ENCODE assay signal across 8 mouse cellular contexts in genomic region chr7:127824176-127824871, GRCm38 (mm10). TPM values are rescaled to one million over a fixed set of nuclear protein-coding genes. Genes with fewer than 3 reads are reported as not detected.
A peak's percentile ranks its signal among the peaks of the same experiment; 100 is the strongest.
DNase-seq lines count a peak whose midpoint lies in the region; ATAC-seq and TF ChIP-seq lines count a peak whose summit lies in the region.

TSS of gene Stx4a (plus strand) at chr7:127824294.
TSS of gene Stx1b (minus strand) at chr7:127824549.

- peak within 1 kb of the TSS; percentile 96 for H3K9ac ChIP-seq in forebrain, embryonic 14.5 days (ENCODE audit: low read length)
- peak within 1 kb of the TSS; percentile 67 for H3K9ac ChIP-seq in intestine, embryonic 15.5 days
- H3K9ac ChIP-seq in liver, embryonic 12.5 days: peak within 1 kb of the TSS; percentile 28; the same call in 1 of the 2 replicates

- peak within 1 kb of the TSS; percentile 72 for H3K4me3 ChIP-seq in heart, embryonic 10.5 days
- H3K4me3 ChIP-seq in forebrain, embryonic 14.5 days (ENCODE audit: low read depth, low read length): peak within 1 kb of the TSS; percentile 68
- peak within 1 kb of the TSS; percentile 56 for H3K4me3 ChIP-seq in intestine, embryonic 15.5 days (replicated peaks)
- peak within 1 kb of the TSS; percentile 47 for H3K4me3 ChIP-seq in liver, embryonic 12.5 days
- peak within 1 kb of the TSS; percentile 53 for H3K4me3 ChIP-seq in small intestine, adult 2 months (ENCODE audit: low read depth, low read length)

- no peaks in the 10 kb centered on the region; the same call in 1 of the 2 replicates for H3K27me3 ChIP-seq in heart, embryonic 10.5 days (ENCODE audit: insufficient read depth, poor library complexity, severe bottlenecking)
- no peaks in the 10 kb centered on the region for H3K27me3 ChIP-seq in forebrain, embryonic 14.5 days (replicated peaks; ENCODE audit: control insufficient read depth, insufficient read depth, low read length)
- no peaks in the 10 kb centered on the region for H3K27me3 ChIP-seq in intestine, embryonic 15.5 days (replicated peaks)
- peaks cover 39% of the 10 kb centered on the region for H3K27me3 ChIP-seq in liver, embryonic 12.5 days (replicated peaks)
- peaks cover 3% of the 10 kb centered on the region; the same call in 1 of the 2 replicates for H3K27me3 ChIP-seq in small intestine, adult 2 months (ENCODE audit: control insufficient read depth, insufficient read depth, low read length)

- H3K4me2 ChIP-seq in forebrain, embryonic 14.5 days (ENCODE audit: low read length): peak within 1 kb of the TSS; percentile 74
- peak within 1 kb of the TSS; percentile 72 for H3K4me2 ChIP-seq in intestine, embryonic 15.5 days (replicated peaks)
- H3K4me2 ChIP-seq in liver, embryonic 12.5 days: peak within 1 kb of the TSS; percentile 55

- TF ChIP-seq POLR2A in small intestine, adult 2 months (IDR thresholded peaks at IDR 0.05; ENCODE audit: low read depth, low read length): no peak

- H3K27ac ChIP-seq in heart, embryonic 10.5 days: peak within 1 kb of the TSS; percentile 84
- peak within 1 kb of the TSS; percentile 66 for H3K27ac ChIP-seq in forebrain, embryonic 14.5 days (ENCODE audit: low read depth, low read length)
- H3K27ac ChIP-seq in intestine, embryonic 15.5 days: no peak within 1 kb of the TSS
- H3K27ac ChIP-seq in liver, embryonic 12.5 days: no peak within 1 kb of the TSS
- no peak within 1 kb of the TSS for H3K27ac ChIP-seq in small intestine, adult 2 months (ENCODE audit: insufficient read depth, low read depth, low read length)

- ATAC-seq in forebrain, embryonic 14.5 days: peak; percentile 92
- peak; percentile 68 for ATAC-seq in intestine, embryonic 15.5 days
- ATAC-seq in liver, embryonic 12.5 days: no peak

- H3K9me3 ChIP-seq in heart, embryonic 10.5 days: no peaks in the 10 kb centered on the region
- H3K9me3 ChIP-seq in forebrain, embryonic 14.5 days (replicated peaks; ENCODE audit: control insufficient read depth, low read length): no peaks in the 10 kb centered on the region
- no peaks in the 10 kb centered on the region for H3K9me3 ChIP-seq in intestine, embryonic 15.5 days
- no peaks in the 10 kb centered on the region for H3K9me3 ChIP-seq in liver, embryonic 12.5 days (replicated peaks)

- H3K36me3 ChIP-seq in heart, embryonic 10.5 days: no peaks in the 10 kb centered on the region
- H3K36me3 ChIP-seq in forebrain, embryonic 14.5 days (ENCODE audit: control insufficient read depth, insufficient read depth, low read length): no peaks in the 10 kb centered on the region
- no peaks in the 10 kb centered on the region for H3K36me3 ChIP-seq in intestine, embryonic 15.5 days
- no peaks in the 10 kb centered on the region for H3K36me3 ChIP-seq in liver, embryonic 12.5 days
- no peaks in the 10 kb centered on the region for H3K36me3 ChIP-seq in small intestine, adult 2 months (ENCODE audit: control insufficient read depth, insufficient read depth, low read length)

- 4% methylated on average over 34 of the region's 38 CpGs for WGBS in heart, embryonic 10.5 days
- 2% methylated on average over 33 of the region's 38 CpGs for WGBS in forebrain, embryonic 14.5 days
- 6% methylated on average over 24 of the region's 38 CpGs for WGBS in intestine, embryonic 15.5 days
- WGBS in liver, embryonic 12.5 days (ENCODE audit: insufficient replicate concordance): 9% methylated on average over 35 of the region's 38 CpGs
- WGBS in small intestine, adult 2 months: 20% methylated on average over 33 of the region's 38 CpGs

- DNase-seq in heart, embryonic 10.5 days (ENCODE audit: low spot score): no peak
- DNase-seq in heart, adult 9 months (ENCODE audit: low spot score in 2 of 2): no peak
- peak; percentile 76 for DNase-seq in cerebellum, adult 11 months
- peak; percentile 85 for DNase-seq in forebrain, embryonic 14.5 days (ENCODE audit: low spot score)
- no peak for DNase-seq in T-cell, adult 2 months (ENCODE audit: low spot score)

- no peak for TF ChIP-seq CTCF in small intestine, adult 2 months (IDR thresholded peaks at IDR 0.05; ENCODE audit: extremely low read depth, insufficient read length, insufficient replicate concordance, low read depth, low read length)

- H3K4me1 ChIP-seq in heart, embryonic 10.5 days: peaks cover 27% of the 10 kb centered on the region
- 0 out of 2 replicates have a peak, but pooled peaks cover 5% of the 10 kb centered on the region for H3K4me1 ChIP-seq in forebrain, embryonic 14.5 days (ENCODE audit: control insufficient read depth, insufficient read depth, low read length)
- H3K4me1 ChIP-seq in intestine, embryonic 15.5 days (replicated peaks): peaks cover 7% of the 10 kb centered on the region; the same call in 1 of the 2 replicates
- H3K4me1 ChIP-seq in liver, embryonic 12.5 days: 0 out of 2 replicates have a peak, but pooled peaks cover 20% of the 10 kb centered on the region
- H3K4me1 ChIP-seq in small intestine, adult 2 months (ENCODE audit: control insufficient read depth, insufficient read depth, insufficient read length, low read length): no peaks in the 10 kb centered on the region; the same call in 1 of the 2 replicates

RNA-seq across cellular contexts. Expression of gene Stx4a, which starts in this region (rescaled TPM):
- 32.4 and 36.3 TPM in 2 replicates for polyA plus RNA-seq in heart, embryonic 10.5 days (2016; fragmentation: Nextera tagmentation; extraction: Ambion mirVana)
- polyA plus RNA-seq in forebrain, embryonic 14.5 days (2014; fragmentation: Nextera tagmentation; extraction: Ambion mirVana): 9.7 and 11.1 TPM in 2 replicates
- polyA plus RNA-seq in intestine, embryonic 15.5 days (2015; fragmentation: Nextera tagmentation; extraction: Ambion mirVana): 40.6 and 40.7 TPM in 2 replicates
- polyA plus RNA-seq in liver, embryonic 12.5 days (2016; fragmentation: Nextera tagmentation; extraction: Ambion mirVana): 19.0 and 21.1 TPM in 2 replicates
- polyA plus RNA-seq in small intestine, adult 2 months (2012; rRNA removed): 27.3 and 68.2 TPM in 2 replicates

RNA-seq across cellular contexts. Expression of gene Stx1b, which starts in this region (rescaled TPM):
- polyA plus RNA-seq in heart, embryonic 10.5 days (2016; fragmentation: Nextera tagmentation; extraction: Ambion mirVana): 1.1 and 3.2 TPM in 2 replicates
- polyA plus RNA-seq in forebrain, embryonic 14.5 days (2014; fragmentation: Nextera tagmentation; extraction: Ambion mirVana): 15.7 and 22.3 TPM in 2 replicates
- polyA plus RNA-seq in intestine, embryonic 15.5 days (2015; fragmentation: Nextera tagmentation; extraction: Ambion mirVana): 3.2 and 3.4 TPM in 2 replicates
- 0.20 and 0.56 TPM in 2 replicates for polyA plus RNA-seq in liver, embryonic 12.5 days (2016; fragmentation: Nextera tagmentation; extraction: Ambion mirVana)
- polyA plus RNA-seq in small intestine, adult 2 months (2012; rRNA removed): 1.2 and 1.8 TPM in 2 replicates

Comparison
In these comparisons a context has a peak if more than half of its experiments do, and no peak if none do; other contexts are left out.
1. DNase-seq: peak in cerebellum, adult 11 months (single experiment) and forebrain, embryonic 14.5 days (single experiment); none in heart, embryonic 10.5 days (single experiment), heart, adult 9 months (0 of 2) and T-cell, adult 2 months (single experiment).
2. H3K27ac ChIP-seq: peak in heart, embryonic 10.5 days (single experiment) and forebrain, embryonic 14.5 days (single experiment); none in intestine, embryonic 15.5 days (single experiment), liver, embryonic 12.5 days (single experiment) and small intestine, adult 2 months (single experiment).
3. H3K9ac ChIP-seq: peak in every context shown above with its lines; median percentile 96 in forebrain, embryonic 14.5 days; 67 in intestine, embryonic 15.5 days; 28 in liver, embryonic 12.5 days.
4. Peak in every context shown above with its lines, with median percentiles within 50 percentile points of each other: H3K4me3 ChIP-seq and H3K4me2 ChIP-seq.